Mouse (Mus musculus) stomach, embryonic 15.5 days (tissue): ENCODE results near the gene Stra8. TPM values are rescaled to one million over a fixed set of nuclear protein-coding genes. Genes with fewer than 3 reads are reported as not detected.

Experiments
- ATAC-seq: fragments of 200-750 bp; cut with Nextera tagmentation; 2 replicates; pipeline ENCODE4 v1.8.0; 2017; ENCODE audit warnings: low read depth, moderate number of reproducible peaks, moderate TSS enrichment; ENCODE audit not compliant: insufficient read depth, low FRiP score
- H3K27ac ChIP-seq: fragments of 300-500 bp; sonication (generic); 2 replicates; pipeline ENCODE4 v1.5.1; 2015; ENCODE audit warnings: mild to moderate bottlenecking, inconsistent platforms
- H3K27me3 ChIP-seq: fragments of 300-500 bp; sonication (generic); replicated peaks from 2 replicates; pipeline ENCODE4 v1.6.1; 2015; ENCODE audit warnings: inconsistent platforms
- H3K36me3 ChIP-seq: fragments of 300-500 bp; sonication (generic); 2 replicates; pipeline ENCODE4 v1.6.1; 2015; ENCODE audit warnings: inconsistent platforms
- H3K4me1 ChIP-seq: fragments of 300-500 bp; sonication (generic); 2 replicates; pipeline ENCODE4 v1.6.1; 2015; ENCODE audit warnings: inconsistent platforms
- H3K4me2 ChIP-seq: fragments of 300-500 bp; sonication (generic); 2 replicates; pipeline ENCODE4 v1.6.1; 2015; ENCODE audit warnings: mild to moderate bottlenecking, inconsistent platforms
- H3K4me3 ChIP-seq: fragments of 300-500 bp; sonication (generic); replicated peaks from 2 replicates; pipeline ENCODE4 v1.5.1; 2015; ENCODE audit warnings: inconsistent platforms
- H3K9ac ChIP-seq: fragments of 300-500 bp; sonication (generic); 2 replicates; pipeline ENCODE4 v1.6.1; 2015; ENCODE audit warnings: inconsistent platforms
- H3K9me3 ChIP-seq: fragments of 300-500 bp; sonication (generic); 2 replicates; pipeline ENCODE4 v1.6.1; 2016; ENCODE audit warnings: inconsistent platforms
- WGBS: fragments of 180-500 bp; shearing (Covaris S2); methylation state at CpG from one replicate; pipeline ENCODE4 v1.1.7; 2015; 5-methylcytosine and 5-hydroxymethylcytosine counted together
- polyA plus RNA-seq: library from polyadenylated mRNA; unstranded; fragments of >200 nt; fragmentation: Nextera tagmentation; extraction: Ambion mirVana; gene quantifications from 2 replicates; pipeline ENCODE4 v1.2.1, GENCODE M21; 2015

Stra8 gene
- polyA plus RNA-seq, 1 experiment from 2014 or later = not detected

- Histone ChIP-seq H3K4me3 (no peak overlapping the region), H3K9ac (no peak overlapping the region), H3K27me3 (no peaks in the 10 kb centered on the region), H3K4me2 (no peak overlapping the region), H3K36me3 (no peaks in the 10 kb centered on the region), H3K9me3 (no peaks in the 10 kb centered on the region), H3K27ac (no peak overlapping the region), H3K4me1 (no peaks in the 10 kb centered on the region)
- ATAC-seq = no peak
- 93% methylated on average over 12 of the region's 12 CpGs for WGBS
These were observed 668 bp downstream of the Stra8 start for GRCm38 (mm10) chr6:34920631-34921030.

- Histone ChIP-seq H3K27ac (no peak overlapping the region), H3K9me3 (no peaks in the 10 kb centered on the region), H3K36me3 (no peaks in the 10 kb centered on the region), H3K9ac (no peak overlapping the region), H3K4me2 (no peak overlapping the region), H3K27me3 (no peaks in the 10 kb centered on the region), H3K4me3 (no peak overlapping the region), H3K4me1 (no peaks in the 10 kb centered on the region)
- 57% methylated on average over 14 of the region's 14 CpGs for WGBS
- ATAC-seq = 0 out of 2 replicates have a peak, but pooled peaks have one; percentile 58
These were observed 2.0 kb downstream of the Stra8 start for GRCm38 (mm10) chr6:34921941-34922340.

- no peak overlapping the region for H3K4me3 ChIP-seq
- no peak overlapping the region for H3K9ac ChIP-seq
- no peak for ATAC-seq
- no peak overlapping the region for H3K4me2 ChIP-seq
- H3K9me3 ChIP-seq = no peaks in the 10 kb centered on the region
- no peaks in the 10 kb centered on the region for H3K27me3 ChIP-seq
- 51% methylated on average over 4 of the region's 4 CpGs for WGBS
- no peaks in the 10 kb centered on the region for H3K36me3 ChIP-seq
- H3K27ac ChIP-seq = no peak overlapping the region
- no peaks in the 10 kb centered on the region for H3K4me1 ChIP-seq
These were observed 7.2 kb downstream of the Stra8 start for GRCm38 (mm10) chr6:34927156-34927555.

GRCm38 (mm10) chr6:34927594-34927993 lies 7.6 kb downstream of the Stra8 start:
- no peak overlapping the region for H3K4me2 ChIP-seq
- H3K4me1 ChIP-seq = no peaks in the 10 kb centered on the region
- H3K27ac ChIP-seq = no peak overlapping the region
- no peaks in the 10 kb centered on the region for H3K36me3 ChIP-seq
- H3K27me3 ChIP-seq = no peaks in the 10 kb centered on the region
- ATAC-seq = no peak
- no peak overlapping the region for H3K4me3 ChIP-seq
- no peak overlapping the region for H3K9ac ChIP-seq
- H3K9me3 ChIP-seq = no peaks in the 10 kb centered on the region
- 95% methylated on average over 8 of the region's 8 CpGs for WGBS

GRCm38 (mm10) chr6:34932633-34933032 lies 12.7 kb downstream of the Stra8 start:
- no peak overlapping the region for H3K4me3 ChIP-seq
- H3K4me1 ChIP-seq = no peaks in the 10 kb centered on the region
- no peak for ATAC-seq
- H3K27ac ChIP-seq = no peak overlapping the region
- no peak overlapping the region for H3K9ac ChIP-seq
- H3K27me3 ChIP-seq = no peaks in the 10 kb centered on the region
- H3K9me3 ChIP-seq = no peaks in the 10 kb centered on the region
- no peaks in the 10 kb centered on the region for H3K36me3 ChIP-seq
- 78% methylated on average over 1 of the region's 1 CpGs for WGBS
- no peak overlapping the region for H3K4me2 ChIP-seq

GRCm38 (mm10) chr6:34936743-34937142 lies 16.8 kb downstream of the Stra8 start:
- no peaks in the 10 kb centered on the region for H3K9me3 ChIP-seq
- 76% methylated on average over 5 of the region's 5 CpGs for WGBS
- H3K9ac ChIP-seq = no peak overlapping the region
- H3K36me3 ChIP-seq = no peaks in the 10 kb centered on the region
- no peak overlapping the region for H3K4me2 ChIP-seq
- no peak overlapping the region for H3K27ac ChIP-seq
- no peaks in the 10 kb centered on the region for H3K27me3 ChIP-seq
- no peaks in the 10 kb centered on the region for H3K4me1 ChIP-seq
- H3K4me3 ChIP-seq = no peak overlapping the region
- no peak for ATAC-seq

GRCm38 (mm10) chr6:34938280-34938928 lies 18.4 kb downstream of the Stra8 start:
- no peaks in the 10 kb centered on the region for H3K4me1 ChIP-seq
- H3K27me3 ChIP-seq = no peaks in the 10 kb centered on the region
- no peaks in the 10 kb centered on the region for H3K36me3 ChIP-seq
- no peak; the same call in 1 of the 2 replicates for ATAC-seq
- 39% methylated on average over 7 of the region's 7 CpGs for WGBS
- no peak overlapping the region for H3K9ac ChIP-seq
- no peak overlapping the region for H3K4me2 ChIP-seq
- no peaks in the 10 kb centered on the region for H3K9me3 ChIP-seq
- no peak overlapping the region for H3K4me3 ChIP-seq
- H3K27ac ChIP-seq = no peak overlapping the region

- Histone ChIP-seq H3K9me3 (no peaks in the 10 kb centered on the region), H3K36me3 (no peaks in the 10 kb centered on the region), H3K9ac (no peak overlapping the region), H3K4me1 (no peaks in the 10 kb centered on the region), H3K27me3 (no peaks in the 10 kb centered on the region), H3K27ac (no peak overlapping the region), H3K4me2 (no peak overlapping the region), H3K4me3 (no peak overlapping the region)
- WGBS = 41% methylated on average over 4 of the region's 4 CpGs
- no peak for ATAC-seq
These were observed 19.0 kb downstream of the Stra8 start for GRCm38 (mm10) chr6:34938929-34939325.

GRCm38 (mm10) chr6:34939451-34939850 lies 19.5 kb downstream of the Stra8 start:
- H3K4me3 ChIP-seq = no peak overlapping the region
- H3K9ac ChIP-seq = no peak overlapping the region
- H3K4me1 ChIP-seq = no peaks in the 10 kb centered on the region
- 90% methylated on average over 8 of the region's 8 CpGs for WGBS
- H3K9me3 ChIP-seq = no peaks in the 10 kb centered on the region
- no peaks in the 10 kb centered on the region for H3K27me3 ChIP-seq
- no peak overlapping the region for H3K27ac ChIP-seq
- no peak overlapping the region for H3K4me2 ChIP-seq
- ATAC-seq = no peak
- no peaks in the 10 kb centered on the region for H3K36me3 ChIP-seq

GRCm38 (mm10) chr6:34941496-34941895 lies 21.5 kb downstream of the Stra8 start:
- H3K27ac ChIP-seq = no peak overlapping the region
- H3K4me3 ChIP-seq = no peak overlapping the region
- no peaks in the 10 kb centered on the region for H3K4me1 ChIP-seq
- no peak for ATAC-seq
- H3K9me3 ChIP-seq = no peaks in the 10 kb centered on the region
- H3K36me3 ChIP-seq = no peaks in the 10 kb centered on the region
- no peaks in the 10 kb centered on the region for H3K27me3 ChIP-seq
- 67% methylated on average over 2 of the region's 2 CpGs for WGBS
- H3K9ac ChIP-seq = no peak overlapping the region
- H3K4me2 ChIP-seq = no peak overlapping the region

GRCm38 (mm10) chr6:34942446-34942845 lies 22.5 kb downstream of the Stra8 start:
- H3K4me1 ChIP-seq = no peaks in the 10 kb centered on the region
- H3K27me3 ChIP-seq = no peaks in the 10 kb centered on the region
- ATAC-seq = no peak
- H3K27ac ChIP-seq = no peak overlapping the region
- H3K9me3 ChIP-seq = no peaks in the 10 kb centered on the region
- WGBS = 88% methylated on average over 9 of the region's 9 CpGs
- H3K9ac ChIP-seq = no peak overlapping the region
- H3K4me3 ChIP-seq = no peak overlapping the region
- H3K4me2 ChIP-seq = no peak overlapping the region
- H3K36me3 ChIP-seq = no peaks in the 10 kb centered on the region

- ATAC-seq = no peak
- Histone ChIP-seq H3K27ac (no peak overlapping the region), H3K4me3 (no peak overlapping the region), H3K36me3 (no peaks in the 10 kb centered on the region), H3K9ac (no peak overlapping the region), H3K4me1 (no peaks in the 10 kb centered on the region), H3K9me3 (no peaks in the 10 kb centered on the region), H3K4me2 (no peak overlapping the region), H3K27me3 (no peaks in the 10 kb centered on the region)
- 59% methylated on average over 5 of the region's 5 CpGs for WGBS
These were observed 23.5 kb downstream of the Stra8 start for GRCm38 (mm10) chr6:34943499-34943898.
